Mouse (Mus musculus) R1 (cell line): Measurements from ENCODE around the gene Wfdc2.
A peak's percentile ranks its signal among the peaks of the same experiment; 100 is the strongest.

Experiments used
- DNase-seq: peaks from one replicate; pipeline ENCODE4 v3.0.0-alpha.2; 2018; ENCODE audit warnings: low read depth, low spot score

Gene Wfdc2

GRCm38 (mm10) chr2:164562391-164563188 lies at the start of gene Wfdc2:
Wfdc2 (plus strand) TSS chr2:164562413.
- peak; percentile 45 for DNase-seq

GRCm38 (mm10) chr2:164513389-164513788 lies 48.8 kb upstream of the Wfdc2 start:
- DNase-seq, result no peak

- no peak for DNase-seq
Measured at GRCm38 (mm10) chr2:164514916-164515315, 47.3 kb upstream of the Wfdc2 start.

GRCm38 (mm10) chr2:164515897-164516296 lies 46.3 kb upstream of the Wfdc2 start:
- DNase-seq, result no peak

- no peak for DNase-seq
Measured at GRCm38 (mm10) chr2:164516592-164516991, 45.6 kb upstream of the Wfdc2 start.

GRCm38 (mm10) chr2:164517485-164518221 lies 44.6 kb upstream of the Wfdc2 start:
- peak; percentile 85 for DNase-seq

GRCm38 (mm10) chr2:164518266-164519170 lies 43.7 kb upstream of the Wfdc2 start:
- no peak for DNase-seq

- DNase-seq, result no peak
Measured at GRCm38 (mm10) chr2:164519171-164519526, 43.1 kb upstream of the Wfdc2 start.

- peak; percentile 61 for DNase-seq
Measured at GRCm38 (mm10) chr2:164520782-164521181, 41.4 kb upstream of the Wfdc2 start.

GRCm38 (mm10) chr2:164521841-164522240 lies 40.4 kb upstream of the Wfdc2 start:
- DNase-seq, result peak; percentile 94

GRCm38 (mm10) chr2:164522280-164522679 lies 39.9 kb upstream of the Wfdc2 start:
- DNase-seq, result no peak

GRCm38 (mm10) chr2:164523301-164523773 lies 38.9 kb upstream of the Wfdc2 start:
- DNase-seq, result peak; percentile 67

GRCm38 (mm10) chr2:164528557-164528956 lies 33.7 kb upstream of the Wfdc2 start:
- no peak for DNase-seq

- DNase-seq, result peak; percentile 77
Measured at GRCm38 (mm10) chr2:164531169-164531568, 31.0 kb upstream of the Wfdc2 start.

GRCm38 (mm10) chr2:164534315-164534714 lies 27.9 kb upstream of the Wfdc2 start:
- DNase-seq, result no peak

- no peak for DNase-seq
Measured at GRCm38 (mm10) chr2:164537003-164537402, 25.2 kb upstream of the Wfdc2 start.

- DNase-seq, result no peak
Measured at GRCm38 (mm10) chr2:164540652-164541427, 21.4 kb upstream of the Wfdc2 start.

GRCm38 (mm10) chr2:164542132-164542531 lies 20.1 kb upstream of the Wfdc2 start:
- no peak for DNase-seq

- DNase-seq, result peak; percentile 57
Measured at GRCm38 (mm10) chr2:164542598-164542997, 19.6 kb upstream of the Wfdc2 start.

- no peak for DNase-seq
Measured at GRCm38 (mm10) chr2:164543745-164544144, 18.5 kb upstream of the Wfdc2 start.
